Mouse (Mus musculus) right cerebral cortex, postnatal 10 days (tissue): ENCODE measurements around the gene Cpn2.
A peak's percentile ranks its signal among the peaks of the same experiment; 100 is the strongest.

ENCODE experiments used
- DNase-seq, 2 experiments: peaks; one replicate each; pipeline ENCODE4 v3.0.0; 2021; ENCODE audit warnings: low spot score in 2 of 2

Cpn2 gene

DNA sequence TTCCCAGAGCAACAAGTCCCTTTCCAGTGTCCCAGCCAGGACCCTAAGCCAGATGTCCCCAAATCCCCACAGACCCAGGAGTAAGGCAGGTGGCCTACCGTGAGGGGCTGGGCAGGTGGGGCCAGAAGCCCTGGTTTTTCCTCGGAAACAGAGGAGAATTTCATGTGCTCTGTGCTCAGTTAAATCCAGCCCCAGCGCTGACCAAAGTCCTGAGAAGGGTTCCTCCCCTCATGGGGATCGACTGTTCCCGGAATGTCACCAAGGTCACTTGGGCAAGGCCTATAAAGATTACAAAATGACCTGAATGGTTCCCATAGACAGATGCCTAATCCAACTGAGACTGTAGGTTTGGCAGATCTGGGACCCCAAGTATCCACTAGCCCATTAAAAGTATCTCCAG is at the start of gene Cpn2:
Cpn2 (minus strand) TSS at position 141 of the 400 bp plus-strand sequence.
- no peak for DNase-seq

- DNase-seq: no peak
Observed at GRCm38 (mm10) chr16:30314236-30314635, 46.9 kb upstream of the Cpn2 start.

GRCm38 (mm10) chr16:30310647-30311046 is 43.3 kb upstream of the Cpn2 start, which contains the start of gene Gp5:
Gp5 (minus strand) TSS chr16:30310779.
- DNase-seq: peak in 1 of 2 experiments; percentile 4

- DNase-seq: peak in 1 of 2 experiments; percentile 14
Observed at GRCm38 (mm10) chr16:30310171-30310515, 42.8 kb upstream of the Cpn2 start.

DNA sequence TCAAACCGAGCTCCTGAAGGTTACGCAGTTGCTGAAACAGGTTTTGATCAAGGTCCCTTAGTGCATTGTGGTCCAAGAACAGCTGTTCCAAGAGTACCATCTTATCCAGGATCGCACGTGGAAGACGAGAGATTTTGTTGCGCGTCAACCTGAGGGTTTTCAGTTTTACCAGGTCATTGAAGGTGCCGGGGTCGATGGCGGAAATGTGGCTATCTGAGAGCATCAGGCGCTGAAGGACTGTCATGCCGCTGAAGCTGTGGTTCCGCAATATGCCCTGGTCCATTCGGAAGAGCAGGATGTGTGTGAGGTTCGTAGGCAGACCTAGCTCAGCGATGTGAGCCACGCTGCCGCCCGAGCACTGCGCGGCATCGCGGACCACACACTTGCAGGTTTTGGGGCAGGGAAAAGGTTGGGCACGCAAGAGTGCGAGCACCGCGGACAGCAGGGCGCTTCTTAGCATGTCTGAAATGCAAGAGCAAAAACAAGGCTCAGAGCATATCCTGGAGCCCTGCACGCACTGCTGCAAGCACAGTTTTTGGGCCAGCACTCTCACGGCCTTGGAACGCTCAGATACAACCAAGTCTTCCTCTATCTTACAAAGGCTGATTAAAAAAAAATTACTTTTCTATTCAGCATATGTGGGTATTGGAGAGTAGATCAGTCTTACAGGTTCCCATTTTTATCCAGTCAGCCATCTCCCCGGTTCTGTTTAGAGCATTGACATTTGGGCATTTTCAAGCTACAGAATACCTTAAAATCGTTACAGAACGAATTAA is 42.3 kb upstream of the Cpn2 start:
- peak; percentile 27 to 34 for DNase-seq

DNA sequence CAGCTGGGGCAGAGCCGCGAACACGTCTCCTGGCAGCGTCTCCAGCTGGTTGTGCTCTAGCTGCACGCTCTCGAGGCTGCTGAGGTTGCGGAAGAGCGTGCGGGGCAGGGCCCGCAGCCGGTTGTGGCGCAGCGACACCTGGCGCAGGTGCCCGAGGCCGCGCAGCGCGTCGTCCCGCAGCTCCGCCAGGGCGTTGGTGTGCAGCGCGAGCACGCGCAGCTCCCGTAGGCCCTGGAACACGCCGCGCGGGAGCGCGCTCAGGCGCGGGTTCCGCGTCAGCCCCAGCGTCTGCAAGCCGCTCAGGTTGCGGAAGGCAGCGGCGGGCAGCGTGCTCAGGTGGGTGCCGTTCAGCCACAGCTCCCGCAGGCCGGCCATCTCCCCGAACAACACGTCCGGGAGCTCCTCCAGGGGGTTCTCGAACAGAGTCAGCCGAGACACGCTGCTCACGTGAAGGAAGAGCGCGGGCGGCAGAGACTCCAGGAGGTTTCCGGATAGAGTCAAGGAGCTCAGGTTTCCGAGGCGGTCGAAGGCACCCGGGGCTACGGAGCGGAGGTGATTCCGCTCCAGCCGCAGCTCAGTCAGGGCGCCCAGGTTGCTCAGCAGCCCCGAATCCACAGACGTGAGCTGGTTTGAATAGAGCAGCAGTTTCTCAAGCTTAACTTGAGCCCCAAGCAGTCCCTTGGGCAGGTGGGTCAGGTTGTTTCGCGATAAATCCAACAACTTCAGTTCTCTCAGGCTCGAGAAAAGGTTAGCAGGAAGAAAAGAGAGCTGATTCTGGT is 41.5 kb upstream of the Cpn2 start:
- peak; percentile 72 to 77 for DNase-seq

DNA sequence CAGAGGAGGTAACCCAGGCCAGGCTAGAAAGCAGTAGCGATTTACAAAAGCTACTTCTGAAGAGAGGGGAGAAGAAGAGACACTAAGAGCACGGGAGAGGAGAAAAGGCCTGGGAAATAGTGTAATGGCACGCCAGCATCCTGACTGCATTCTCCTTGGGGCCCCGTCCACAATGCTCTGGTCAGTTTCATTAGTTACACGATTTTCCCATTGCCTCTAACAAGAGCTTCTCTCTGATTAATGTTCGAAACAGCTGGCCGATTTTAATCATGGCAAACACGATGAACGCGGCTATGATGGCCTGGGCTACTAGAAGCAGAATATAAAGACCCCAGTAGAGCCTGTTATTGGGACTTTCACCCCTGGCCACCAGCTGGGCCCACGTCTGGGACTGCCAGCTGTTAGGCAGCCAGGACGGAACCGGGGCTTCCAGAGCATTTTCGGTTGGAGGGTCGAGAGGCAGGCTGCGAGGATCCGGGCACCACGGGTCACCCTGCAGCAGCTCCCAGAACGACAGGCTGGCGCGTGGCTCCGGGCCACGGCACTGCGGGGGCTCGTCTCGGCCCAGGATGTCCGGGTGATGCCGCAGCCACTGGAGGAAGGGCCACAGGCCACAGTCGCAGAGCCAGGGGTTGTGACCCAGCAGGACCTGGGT is 40.8 kb upstream of the Cpn2 start:
- DNase-seq: no peak

DNA sequence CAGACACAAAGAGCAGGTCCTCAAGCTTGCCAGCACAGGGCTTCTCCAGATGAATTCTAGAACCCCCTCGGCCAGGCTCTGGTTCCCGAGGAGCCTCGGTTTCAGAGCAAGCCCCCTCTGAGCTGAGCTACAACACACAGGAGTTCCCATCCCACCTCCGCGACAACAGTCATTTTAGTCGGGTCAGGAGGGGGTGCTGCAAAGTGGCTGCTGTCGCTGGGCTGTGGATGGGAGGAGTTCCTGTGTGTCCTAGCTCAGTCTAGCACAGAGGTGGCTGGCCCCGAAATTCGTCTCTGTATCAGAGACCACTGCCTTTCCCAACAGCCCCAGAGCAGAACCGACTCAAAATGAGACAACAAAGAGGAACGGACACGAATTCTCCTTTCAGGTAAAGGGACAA is 40.0 kb upstream of the Cpn2 start:
- no peak for DNase-seq

- DNase-seq: no peak
Observed at GRCm38 (mm10) chr16:30306102-30306501, 38.8 kb upstream of the Cpn2 start.

DNA sequence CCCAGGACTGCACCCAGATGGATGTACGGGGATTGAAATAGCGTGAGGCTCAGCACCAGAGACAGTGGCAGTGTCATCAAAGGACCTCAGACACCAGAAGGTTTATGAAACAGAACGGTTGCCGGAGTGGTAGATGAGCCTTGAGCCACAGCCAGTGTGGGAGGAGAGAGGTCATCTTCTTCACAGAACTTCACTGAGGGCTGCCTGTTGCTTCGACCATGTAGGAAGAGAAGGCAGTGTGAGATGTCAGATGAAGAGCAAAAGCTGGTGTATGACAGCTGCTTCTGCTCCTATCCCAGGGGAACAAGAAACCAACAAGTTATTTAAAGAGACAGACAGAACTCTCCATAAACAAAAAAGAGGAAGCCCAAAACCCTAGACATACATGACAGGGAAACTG is 36.9 kb upstream of the Cpn2 start:
- no peak for DNase-seq

DNA sequence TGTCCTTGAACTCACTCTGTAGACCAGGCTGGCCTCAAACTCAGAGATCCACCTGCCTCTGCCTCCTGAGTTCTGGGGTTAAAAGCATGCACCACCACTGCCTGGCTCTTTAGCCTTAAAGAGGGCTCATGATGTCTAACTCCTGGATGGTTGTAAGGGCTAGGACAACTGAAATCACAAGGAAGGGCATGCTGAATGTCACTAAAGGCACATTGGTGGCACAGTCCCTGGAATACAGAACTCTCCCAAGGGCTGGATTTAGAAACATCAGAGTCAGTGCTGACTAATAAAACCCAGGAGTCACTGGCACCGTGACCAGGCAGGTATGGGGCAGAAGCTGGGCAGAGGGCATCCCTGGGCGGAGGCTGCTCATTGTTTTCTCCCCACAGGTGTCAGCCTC is 36.1 kb upstream of the Cpn2 start:
- DNase-seq: no peak

DNA sequence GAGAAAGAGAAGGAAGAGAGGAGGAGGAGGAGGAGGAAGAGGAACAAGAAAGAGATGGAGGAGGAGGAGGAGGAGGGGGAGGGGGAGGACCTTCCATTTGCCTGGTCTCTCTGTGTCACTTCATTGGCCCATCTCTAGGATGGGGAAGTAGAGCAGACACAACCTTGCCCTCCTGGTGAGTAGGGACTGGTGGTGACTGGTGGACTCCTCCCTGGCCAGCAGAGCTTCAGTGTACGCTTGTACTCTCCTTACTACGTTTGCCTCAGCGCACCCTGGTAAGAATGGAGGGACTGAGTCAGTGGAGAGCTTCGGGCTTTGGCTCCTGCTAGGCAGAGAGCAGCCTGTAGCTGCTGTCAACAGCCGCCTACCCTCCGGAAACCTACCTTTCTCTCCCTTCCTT is 35.4 kb upstream of the Cpn2 start:
- no peak for DNase-seq

DNA sequence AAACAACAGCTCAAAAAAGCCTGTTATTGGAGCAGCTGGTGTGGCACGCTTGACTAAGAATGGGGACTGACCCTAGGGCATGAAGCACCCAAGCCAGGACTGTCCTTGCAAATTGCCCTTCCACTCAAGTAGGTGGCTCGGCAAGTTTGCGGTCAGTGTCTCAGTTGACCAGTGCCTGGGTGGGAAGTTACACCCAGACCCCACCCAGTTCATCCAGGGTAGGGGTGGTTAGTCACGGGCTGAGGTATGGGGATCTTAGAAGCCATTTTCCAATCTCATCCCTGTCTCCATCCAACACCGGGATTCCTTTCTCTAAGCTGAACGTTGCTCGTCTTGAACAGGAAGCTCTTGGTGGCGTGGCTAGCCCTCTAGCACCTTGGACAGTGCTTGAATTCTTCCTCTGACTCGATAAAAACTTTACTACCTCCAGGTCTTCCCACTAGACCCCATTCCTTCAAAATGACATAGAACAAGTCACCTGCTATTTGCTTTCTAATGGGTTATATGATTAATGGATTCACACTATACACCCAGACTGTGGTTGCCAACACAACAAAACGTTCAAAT is 32.5 kb upstream of the Cpn2 start:
- peak in 1 of 2 experiments; percentile 11 for DNase-seq

GRCm38 (mm10) chr16:30297450-30297849 is 30.2 kb upstream of the Cpn2 start:
- no peak for DNase-seq

GRCm38 (mm10) chr16:30296601-30297275 is 29.4 kb upstream of the Cpn2 start:
- DNase-seq: no peak

- DNase-seq: no peak
Observed at GRCm38 (mm10) chr16:30295106-30295505, 27.8 kb upstream of the Cpn2 start.

- DNase-seq: no peak
Observed at GRCm38 (mm10) chr16:30290436-30290835, 23.1 kb upstream of the Cpn2 start.

DNA sequence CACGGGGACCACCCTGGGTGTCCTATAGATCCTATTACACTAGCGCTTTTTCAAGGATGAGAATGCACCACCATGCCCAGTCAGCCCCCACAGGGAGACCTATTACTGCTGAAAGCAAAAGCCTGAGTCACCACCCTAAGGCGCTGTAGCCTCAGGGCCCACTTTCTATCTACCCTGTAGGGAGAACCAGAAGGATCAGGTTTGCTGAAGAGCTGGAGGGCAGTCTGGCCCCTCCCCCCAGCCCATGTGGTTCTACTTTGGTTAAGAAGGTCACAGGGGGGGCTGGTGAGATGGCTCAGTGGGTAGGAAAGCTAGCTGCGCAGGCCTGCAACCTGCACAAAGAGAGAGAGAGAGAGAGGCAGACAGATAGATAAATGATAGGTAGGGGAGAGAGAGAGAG is 18.4 kb upstream of the Cpn2 start:
- no peak for DNase-seq

DNA sequence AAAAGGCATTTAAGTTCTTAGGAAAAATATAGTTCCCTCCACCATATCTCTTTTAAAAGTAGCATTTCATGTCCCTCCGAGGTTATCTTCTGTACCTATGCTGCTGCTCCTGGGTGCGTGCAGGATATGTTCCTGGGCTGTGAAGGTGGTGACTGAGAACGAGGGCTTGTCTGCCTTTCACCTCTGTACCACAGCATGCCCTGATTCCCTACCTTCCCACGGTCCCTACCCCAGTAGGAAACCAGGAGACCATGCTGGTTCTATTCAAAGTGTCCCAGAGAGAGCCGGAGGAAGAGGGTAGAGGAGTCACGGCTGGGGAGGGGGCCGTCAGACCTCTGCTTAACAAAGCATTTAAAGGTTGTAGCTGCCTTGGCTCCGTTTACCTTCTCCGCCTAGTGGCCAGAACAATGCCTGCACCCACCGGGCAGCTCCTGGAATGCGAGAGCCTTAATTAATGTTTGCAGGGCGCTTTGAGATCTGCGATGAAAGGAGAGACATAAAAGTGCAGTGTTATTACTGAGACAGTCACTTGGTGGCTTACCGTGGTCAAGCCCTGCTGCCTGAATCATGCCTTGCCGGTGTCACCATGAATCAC is 16.5 kb upstream of the Cpn2 start:
- DNase-seq: peak in 1 of 2 experiments; percentile 31

- DNase-seq: no peak
Observed at GRCm38 (mm10) chr16:30282844-30283495, 15.7 kb upstream of the Cpn2 start, which contains the start of gene Lrrc15. Lrrc15 (minus strand) TSS chr16:30283256.
